Mouse (Mus musculus) c-Kit-positive CD71-negative TER-119-negative erythroid progenitor cells, embryonic 14.5 days (primary cell): ENCODE results near the gene Zfp354c.

Source experiments
- DNase-seq: peaks from one replicate; pipeline ENCODE4 v3.0.0-alpha.2; 2013; ENCODE audit warnings: low read depth

The Zfp354c gene

DNA sequence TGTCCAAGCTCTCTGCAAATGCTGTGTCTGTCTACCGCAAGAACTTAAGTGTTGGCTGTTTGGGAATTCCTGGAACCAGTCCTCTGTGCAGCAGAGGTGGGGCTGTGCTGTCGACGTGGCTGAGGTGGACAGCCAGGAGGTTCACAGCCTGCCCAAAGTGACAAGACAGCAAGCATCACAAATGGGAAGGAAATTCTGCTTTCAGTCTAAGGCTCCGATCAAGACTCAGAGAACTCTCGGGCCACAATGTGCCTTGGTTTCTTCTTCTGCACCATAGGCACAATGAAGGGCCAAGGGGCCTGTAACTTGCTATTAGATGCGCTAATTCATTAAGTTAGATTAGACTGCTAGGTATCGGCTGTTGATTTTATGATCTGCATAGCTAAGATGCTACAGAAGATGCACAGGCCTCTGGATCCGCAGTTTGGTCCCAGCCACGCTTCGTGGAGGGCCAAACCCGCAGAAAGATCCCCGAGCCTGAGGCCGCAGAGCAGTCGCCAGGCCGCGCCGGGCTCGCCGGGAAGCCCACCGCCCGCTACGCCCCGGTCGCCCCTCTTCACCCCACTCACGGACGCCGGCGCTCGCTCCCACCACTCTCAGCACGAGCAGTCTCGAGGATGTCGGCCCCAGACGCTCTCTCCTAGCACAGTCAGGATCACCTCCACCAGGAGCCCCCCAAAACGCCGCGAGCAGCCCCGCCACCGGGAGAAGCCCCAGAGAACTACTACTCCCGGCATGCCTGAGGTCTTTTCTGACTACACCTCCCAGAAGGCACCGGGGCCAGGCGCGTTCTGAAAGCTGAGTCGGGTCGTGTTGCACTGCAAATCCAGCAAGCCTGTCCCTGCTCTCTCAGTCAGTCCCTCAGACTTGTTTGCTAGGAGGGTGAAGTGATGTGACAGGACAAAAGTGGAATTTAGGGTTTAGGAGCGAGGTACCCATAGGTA, at the start of gene Zfp354c:
TSS of gene Zfp354c (minus strand) at position 715 of the 944 bp plus-strand sequence.
- peak; percentile 58 for DNase-seq

DNA sequence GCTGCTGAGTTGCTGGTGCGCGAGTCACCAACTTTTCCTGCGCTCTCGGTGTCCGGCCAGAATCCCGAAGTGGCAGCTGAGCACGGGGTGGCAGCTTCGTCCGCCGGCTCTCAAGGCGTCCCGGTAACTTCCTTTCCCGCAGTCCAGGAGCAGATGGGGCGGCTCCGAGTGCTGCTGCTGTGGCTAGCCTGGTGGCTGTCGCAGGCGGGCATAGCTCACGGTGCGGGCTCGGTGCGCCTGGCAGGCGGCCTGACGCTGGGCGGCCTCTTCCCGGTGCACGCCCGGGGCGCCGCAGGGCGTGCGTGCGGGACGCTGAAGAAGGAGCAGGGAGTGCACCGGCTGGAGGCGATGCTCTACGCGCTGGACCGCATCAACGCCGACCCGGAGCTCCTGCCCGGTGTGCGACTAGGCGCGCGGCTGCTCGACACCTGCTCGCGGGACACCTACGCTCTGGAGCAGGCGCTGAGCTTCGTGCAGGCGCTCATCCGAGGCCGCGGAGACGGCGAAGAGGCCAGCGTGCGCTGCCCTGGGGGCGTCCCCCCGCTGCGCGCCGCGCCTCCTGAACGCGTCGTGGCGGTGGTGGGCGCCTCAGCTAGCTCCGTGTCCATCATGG, 23.6 kb upstream of the Zfp354c start:
- DNase-seq: no peak

DNA sequence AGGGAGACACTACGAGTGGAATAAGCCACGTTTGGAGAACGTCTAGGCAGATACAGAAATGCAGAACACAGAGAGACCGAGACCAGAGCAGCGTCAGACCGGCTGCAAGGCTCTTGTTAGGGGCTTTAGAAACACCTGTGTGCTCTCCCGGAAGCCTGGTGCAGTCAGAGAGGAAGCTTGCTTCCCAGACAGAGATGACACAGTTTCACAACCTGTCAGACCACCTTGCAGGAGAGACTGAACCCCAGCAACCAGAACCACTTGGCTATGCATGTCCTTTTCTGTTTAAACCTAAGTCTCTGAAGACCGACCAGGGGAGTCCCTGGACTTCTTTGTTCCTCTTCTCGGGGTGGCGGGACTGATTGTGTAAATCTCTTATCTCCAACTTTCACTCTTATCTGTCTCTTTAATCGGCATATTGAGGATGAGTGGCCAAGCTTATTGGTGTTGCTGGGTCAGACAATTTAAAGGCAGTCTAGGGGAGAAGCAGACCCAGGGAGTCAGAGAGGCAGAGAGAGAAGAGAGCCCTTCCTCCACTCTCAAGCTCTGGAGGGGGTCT, 22.7 kb upstream of the Zfp354c start, which contains the start of gene Grm6:
TSS of gene Grm6 (plus strand) at position 509 of the 559 bp plus-strand sequence.
- no peak for DNase-seq

DNA sequence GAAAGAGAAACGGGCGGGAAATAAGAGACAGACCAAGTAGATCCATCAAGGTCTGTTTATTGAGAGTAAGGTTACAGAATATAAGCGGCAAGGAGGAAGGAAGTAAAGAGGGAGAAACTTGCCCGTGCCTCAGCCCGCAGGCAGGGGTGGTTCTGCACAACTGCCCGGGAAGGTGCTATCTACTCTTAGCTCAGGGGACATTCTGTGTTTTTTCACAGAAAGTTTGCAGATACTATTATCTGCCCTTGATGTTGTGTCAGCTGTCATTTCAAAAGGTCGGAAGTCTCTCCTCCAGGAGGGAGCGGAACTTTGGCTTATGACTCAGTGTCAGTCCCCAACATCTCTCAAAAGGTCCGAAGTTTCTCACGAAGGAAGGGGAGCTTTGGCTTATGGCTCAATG, 21.8 kb upstream of the Zfp354c start:
- DNase-seq: no peak

DNA sequence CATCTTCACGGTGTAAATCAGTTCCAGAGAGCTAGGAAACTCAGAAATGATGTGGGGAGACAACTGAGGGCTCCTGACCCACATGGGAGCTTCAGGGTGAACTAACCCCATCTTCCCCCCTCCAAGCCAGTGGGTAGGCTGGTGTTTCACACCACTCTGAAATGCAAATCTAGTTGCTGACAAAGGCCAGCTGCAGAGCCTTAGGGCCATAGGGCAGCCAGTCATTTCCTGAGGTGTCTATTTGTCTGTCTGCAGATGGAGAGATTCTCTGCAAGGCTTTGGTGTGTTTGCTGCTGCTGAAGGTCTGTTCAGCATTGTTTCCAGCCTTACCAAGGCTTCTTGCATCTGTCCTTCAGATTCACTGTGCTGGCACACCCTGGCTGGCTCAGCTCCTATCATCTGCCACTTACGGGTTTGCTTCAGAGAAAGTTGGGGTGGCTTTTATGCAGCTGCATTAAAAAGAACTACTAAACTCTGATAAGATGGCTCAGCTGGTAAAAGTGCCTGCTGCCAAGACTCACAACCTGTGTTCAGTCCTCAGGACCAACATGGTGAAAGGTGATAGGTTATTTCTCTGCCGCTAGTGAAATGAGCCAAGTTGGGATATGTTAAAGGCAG, 21.1 kb upstream of the Zfp354c start:
- no peak for DNase-seq

DNA sequence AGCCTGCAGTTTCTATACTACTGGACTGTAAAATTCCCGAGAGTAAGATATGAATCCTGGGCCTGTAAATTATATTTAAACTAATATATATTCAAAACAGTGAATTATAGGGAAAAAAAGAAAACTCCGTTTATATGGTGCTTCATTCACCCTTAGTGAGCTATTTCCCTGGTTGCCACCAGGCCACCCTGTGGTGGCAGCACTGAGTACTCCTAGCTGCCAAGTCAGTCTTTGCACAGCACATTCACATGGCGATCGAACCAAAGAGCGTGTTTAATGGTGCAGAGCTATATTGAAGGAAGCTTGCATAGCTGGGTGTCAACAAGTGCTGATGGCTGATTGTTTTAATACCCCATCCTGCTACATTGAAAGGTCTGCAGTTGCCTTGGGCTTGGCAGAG, 19.5 kb upstream of the Zfp354c start:
- no peak for DNase-seq

DNA sequence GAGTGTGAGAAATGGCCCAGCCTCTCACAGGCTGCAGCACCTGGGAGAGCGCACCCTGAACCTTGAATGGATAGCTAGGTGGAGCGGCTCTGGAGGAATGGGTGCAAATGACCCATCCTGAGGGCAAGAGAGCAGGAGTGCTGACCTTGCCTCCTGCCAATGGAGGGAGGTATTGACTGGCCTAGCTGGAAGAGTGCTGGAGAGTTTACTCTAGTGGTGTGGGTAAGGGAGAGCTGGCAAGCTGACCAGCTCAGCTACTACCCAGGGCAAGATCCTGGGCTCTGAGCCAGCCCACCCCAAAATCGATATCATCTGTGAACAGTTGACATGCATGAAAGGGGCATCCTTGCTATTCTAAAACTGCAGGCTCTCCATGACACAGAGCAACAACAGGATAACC, 18.4 kb upstream of the Zfp354c start:
- no peak for DNase-seq

DNA sequence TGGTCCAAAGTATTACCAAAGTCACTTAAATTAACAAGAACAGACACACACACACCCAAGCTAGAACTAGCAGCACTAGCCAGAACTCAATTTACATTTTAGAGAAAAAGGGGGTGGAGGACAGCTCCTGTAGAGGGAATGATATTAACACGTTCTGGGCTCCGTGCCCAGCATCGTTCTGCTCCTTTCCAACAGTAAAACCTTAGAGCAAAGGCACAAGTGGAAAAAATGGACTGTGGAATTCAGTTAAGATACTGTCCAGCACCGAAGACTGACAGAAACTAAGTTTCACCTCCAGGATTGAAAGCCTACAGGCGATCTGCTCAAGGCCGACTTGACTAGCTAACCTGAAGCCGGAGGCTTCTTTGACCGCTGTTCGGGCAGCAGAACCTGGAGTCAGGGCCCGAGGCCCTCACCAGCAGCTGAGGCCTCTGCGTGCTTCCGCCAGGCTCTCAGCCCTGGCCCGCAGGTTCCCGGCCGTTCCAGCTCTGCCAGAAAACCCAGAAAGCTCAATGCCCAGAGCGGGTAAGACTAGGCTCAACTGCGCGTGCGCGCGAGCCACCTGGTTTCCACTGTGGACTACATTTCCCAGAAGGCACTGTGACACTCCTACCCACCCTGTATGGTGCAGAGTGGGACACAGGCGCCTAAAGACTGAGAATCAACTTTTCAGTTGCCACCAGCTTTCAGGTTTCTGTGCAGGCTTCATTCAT, 13.7 kb upstream of the Zfp354c start, which contains the start of gene Zfp879:
TSS of gene Zfp879 (minus strand) at position 530 of the 713 bp plus-strand sequence.
- peak; percentile 72 for DNase-seq

DNA sequence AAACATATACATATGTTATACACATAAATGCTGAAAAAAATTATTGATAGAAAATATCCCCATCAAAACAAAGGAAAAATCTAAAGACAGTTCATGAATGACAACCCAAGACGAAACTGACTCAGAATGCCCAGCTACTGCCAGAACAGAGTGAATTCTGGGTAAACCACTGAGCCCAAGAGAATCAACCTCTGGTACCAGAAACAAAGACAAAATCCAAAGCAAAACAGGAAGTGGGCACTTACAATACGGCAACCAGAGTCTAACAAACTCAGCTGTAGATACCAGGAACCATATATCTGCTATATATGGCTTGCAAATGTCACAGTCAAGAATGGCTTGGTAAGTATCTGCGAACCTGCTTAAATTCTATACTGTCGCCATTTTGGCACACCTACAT, 8.2 kb upstream of the Zfp354c start:
- DNase-seq: no peak

DNA sequence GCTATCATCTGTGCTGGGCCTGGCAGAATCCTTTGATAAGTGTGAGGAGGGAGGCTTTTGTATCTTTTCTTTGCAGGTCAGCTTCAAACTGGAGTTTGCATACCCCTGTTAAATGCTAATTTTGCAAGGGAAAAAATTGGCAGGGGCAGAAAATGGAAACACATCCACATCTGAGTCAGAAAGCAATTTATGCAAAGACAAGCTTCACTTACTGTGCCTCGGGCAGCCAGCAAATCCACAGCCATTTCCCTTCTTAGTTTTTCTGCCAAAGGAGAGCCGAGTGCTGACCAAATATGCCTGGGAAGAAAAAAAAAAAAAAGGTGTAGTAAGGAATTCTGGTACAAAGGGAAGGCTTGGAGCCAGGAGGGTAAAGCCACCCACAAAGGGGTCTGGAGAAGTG, 1.3 kb downstream of the Zfp354c start:
- DNase-seq: no peak

DNA sequence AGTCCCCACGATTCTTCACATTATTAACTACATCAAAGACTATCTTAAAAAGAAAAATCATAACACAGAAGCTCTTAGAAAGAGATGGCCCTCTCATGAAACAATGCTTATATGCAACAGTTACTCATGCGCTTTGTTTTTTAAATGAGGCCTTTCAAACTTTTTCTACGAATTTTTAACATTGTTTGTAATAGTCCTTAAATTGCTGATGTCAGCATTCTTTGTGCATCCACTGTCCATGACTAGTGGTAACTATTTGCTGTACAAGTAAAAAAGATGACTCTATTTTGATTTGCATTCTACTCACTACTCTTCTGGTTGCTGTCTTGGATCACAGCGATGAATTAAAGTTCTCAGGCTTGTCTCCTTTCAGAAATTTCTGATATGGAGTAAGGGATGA, 13.3 kb downstream of the Zfp354c start:
- no peak for DNase-seq

DNA sequence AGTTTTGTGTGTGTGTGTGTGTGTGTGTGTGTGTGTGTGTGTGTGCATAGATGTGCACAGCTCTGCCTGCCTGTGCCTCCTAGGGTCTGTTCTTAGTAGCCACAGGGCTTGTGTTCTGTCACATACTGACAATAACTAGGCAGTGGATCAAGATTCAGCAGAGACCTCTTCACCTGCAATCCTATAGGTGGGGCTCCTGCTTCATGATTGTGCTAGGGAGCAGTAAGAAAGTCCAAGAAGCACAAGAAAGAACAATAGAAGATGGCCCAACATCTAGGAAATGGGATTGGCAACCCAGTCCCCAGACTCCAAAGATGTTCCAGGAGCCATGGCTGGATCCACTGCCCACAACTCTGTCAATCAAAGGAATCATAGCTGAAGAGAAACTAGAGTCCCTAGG, 28.7 kb downstream of the Zfp354c start:
- DNase-seq: no peak

DNA sequence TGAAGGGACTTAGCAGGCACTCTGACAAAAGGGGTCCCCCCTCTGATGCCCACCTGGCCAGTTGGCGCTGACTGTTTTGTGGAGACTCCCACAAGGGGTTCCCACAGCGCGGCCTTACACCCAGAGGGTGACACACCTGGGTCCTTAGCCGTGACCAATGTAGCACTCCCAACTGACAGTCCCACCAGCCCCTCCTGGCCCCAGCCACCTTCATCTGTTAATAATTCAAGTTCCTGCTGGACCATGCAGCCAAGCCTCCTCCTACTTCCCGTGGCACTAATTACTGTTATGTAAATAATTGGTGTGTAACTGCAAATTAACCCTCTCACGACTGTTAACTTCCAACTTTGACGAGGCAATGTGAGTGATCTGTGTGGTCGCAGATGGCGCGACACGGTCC, 29.9 kb downstream of the Zfp354c start:
- no peak for DNase-seq

DNA sequence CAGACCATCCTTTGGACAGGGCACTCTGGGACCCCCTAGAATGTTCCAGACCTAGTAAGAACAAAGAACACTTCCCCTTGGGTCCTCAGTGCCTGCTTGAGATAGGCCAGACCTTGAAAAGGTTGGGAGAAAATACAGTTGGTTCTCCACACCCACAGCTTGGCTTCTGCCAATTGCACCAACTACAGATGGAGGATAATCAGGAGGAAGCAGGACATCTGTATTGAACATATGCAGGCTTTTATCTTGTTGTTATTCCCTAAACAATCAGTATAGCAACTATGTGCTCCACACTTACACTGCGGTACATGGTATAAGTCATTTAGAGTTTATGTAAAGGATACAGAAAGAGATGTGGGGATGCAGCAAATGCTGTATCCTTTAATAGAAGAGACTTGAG, 56.5 kb downstream of the Zfp354c start:
- DNase-seq: no peak

DNA sequence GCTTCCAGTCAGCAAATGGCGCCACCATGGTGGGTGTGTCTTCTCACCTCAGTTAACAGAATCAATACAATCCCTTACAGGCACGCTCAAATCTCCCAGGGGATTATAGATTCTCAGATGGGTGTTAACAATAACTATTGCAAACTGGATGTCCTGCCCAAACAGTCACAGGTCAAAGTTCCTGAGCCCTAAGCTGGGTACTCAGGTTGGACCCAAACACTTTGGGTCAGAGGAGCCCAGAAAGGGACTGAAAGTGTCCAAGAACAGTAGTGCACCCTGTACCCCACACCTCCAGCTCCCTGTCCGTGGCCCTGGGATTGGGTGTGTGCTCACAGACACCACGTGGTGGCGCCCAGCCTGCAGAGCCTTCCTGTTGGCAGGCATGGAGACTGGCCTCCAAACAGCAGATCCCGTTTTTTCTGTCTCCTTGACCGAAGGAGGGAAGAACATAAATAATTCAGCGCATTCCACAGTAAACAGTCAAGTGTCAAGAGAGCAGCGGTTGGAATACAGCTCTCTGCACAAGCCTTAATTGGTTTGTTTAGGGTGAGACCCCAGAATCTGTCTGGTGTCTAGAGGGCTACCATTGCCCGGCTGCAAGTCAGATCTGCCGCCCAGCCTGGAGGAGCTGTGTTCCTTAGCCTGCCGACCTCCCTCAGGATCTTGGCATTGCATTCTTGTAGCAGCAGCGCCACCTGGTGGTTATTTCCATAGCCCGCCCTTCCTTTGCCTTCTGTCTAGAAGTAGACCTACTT, 58.4 kb downstream of the Zfp354c start:
- DNase-seq: peak; percentile 82

DNA sequence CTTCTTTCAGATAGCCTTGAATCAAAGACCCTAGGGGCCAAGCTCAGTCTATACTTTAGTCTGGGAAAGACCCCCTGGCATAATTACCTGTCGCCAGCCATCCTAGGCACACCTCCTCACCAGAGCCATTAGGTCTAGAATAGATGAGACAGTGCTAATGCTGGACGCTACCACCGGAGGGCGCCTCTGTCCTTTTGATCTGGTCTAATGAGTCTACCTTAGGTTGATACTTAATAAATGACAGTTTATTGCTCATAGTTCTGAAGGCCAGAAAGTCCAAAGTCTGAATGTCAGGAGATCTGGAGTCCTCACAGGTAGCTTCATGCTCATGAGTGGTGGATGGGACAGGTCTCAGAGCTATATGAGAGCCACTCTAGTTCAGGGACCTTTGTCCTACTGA, 60.5 kb downstream of the Zfp354c start:
- peak; percentile 31 for DNase-seq

DNA sequence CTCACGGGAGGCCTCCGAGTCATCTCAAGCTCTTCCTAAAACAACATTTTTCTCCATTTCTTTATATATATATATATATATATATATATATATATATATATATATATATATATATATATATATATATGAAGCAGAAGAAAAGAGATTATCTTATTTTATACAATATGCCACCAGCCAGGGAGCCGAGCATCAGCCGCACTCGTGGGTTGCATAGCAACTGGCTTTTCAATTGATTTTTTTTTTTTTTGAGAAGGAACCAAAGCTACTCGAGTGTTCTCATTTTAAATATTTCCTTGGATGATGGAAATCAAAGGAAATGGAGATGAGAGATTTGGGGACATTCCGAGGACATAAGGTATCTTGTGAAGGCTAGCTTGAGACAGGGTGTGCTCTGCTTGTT, 61.1 kb downstream of the Zfp354c start:
- no peak for DNase-seq
